Mouse (Mus musculus) mouse embryonic stem cell (cell line): Measurements from ENCODE around the gene Gm10260.

ENCODE experiments used
- in situ Hi-C, 2 experiments: fragments of 300-500 bp; cut with MboI; formaldehyde crosslinking; loops; 1 replicate in 1 of 2; 3 replicates in 1 of 2; pipeline ENCODE4 v1.14.3; 2019 to 2020; ENCODE audit warnings: low sequenced_read_pairs in 2 of 2, low pct_unique_long_range_greater_than_20kb in 1 of 2, mixed read lengths in 1 of 2; ENCODE audit not compliant: unreplicated experiment in 1 of 2

The Gm10260 gene

DNA sequence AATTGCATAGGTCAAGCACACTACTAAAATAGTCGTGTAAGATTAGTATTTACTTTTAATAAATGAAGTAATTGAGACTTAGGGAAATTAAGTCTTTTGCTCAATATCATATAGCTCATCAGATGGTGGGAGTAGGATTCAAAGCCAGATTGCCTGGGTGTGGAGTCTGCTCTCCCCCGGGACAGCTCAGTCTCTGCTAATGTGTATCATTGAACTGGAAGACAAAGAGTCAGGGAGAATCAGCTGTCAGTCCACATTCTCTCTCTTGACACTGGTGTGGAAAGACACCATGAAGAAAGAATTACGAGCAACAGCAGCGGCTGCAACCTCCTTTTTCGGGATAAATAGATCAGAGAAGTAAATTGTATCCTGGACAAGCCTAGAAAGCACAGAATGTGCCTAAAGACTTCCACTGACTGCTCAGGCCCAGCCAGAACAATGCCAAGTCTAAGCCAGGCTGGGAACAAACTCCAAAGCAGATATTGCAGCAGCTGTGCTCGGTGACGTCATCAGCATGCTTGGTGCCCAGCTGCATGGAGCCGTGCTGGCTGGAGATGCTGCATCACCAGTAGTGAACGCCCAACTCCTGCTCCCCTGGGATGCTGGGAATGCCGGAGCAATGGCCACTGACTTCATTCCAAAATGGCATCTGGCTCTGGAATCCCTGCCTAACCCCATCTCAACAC, 14.5 kb upstream of the Gm10260 start:
- in situ Hi-C loops = no loop called here

DNA sequence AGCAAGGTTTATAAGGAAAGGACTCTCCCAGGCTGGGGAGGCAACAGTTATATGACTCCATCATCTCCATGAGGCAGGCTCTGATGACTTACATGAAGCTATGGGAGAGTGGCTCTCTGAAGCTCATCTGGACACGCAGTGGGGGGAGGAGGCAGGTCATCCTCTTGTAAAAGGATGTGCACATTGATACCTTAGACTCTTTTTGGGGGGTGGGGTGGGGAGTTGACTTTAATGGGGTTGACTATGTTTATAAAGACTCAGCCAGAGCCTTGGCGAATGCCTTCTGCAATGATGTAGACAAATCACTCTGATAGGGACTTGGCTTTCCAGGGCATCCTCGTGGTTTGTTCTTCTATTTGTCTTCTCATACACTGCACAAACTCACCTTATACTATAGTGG, 8.8 kb upstream of the Gm10260 start:
- in situ Hi-C loops = no loop called here

DNA sequence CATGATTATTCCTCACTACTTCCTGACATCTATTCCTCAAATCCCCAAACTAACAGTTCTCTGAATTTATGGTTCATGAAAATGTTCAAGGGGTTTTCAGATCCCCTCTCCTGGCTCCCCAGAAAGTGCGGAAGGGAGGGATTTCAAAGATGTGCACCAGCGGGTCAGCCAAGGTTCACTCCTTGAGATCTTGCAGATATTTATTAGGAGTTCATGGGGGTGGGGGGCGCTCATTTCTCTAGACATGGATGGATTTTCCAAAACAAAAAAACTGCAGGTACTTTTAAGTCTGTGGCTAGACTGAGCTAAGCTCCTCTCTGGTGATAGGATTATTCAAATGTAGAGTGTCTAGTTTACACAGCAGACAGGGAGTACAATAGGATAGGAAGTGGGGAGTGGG, 8.4 kb upstream of the Gm10260 start:
- in situ Hi-C loops = no loop called here

DNA sequence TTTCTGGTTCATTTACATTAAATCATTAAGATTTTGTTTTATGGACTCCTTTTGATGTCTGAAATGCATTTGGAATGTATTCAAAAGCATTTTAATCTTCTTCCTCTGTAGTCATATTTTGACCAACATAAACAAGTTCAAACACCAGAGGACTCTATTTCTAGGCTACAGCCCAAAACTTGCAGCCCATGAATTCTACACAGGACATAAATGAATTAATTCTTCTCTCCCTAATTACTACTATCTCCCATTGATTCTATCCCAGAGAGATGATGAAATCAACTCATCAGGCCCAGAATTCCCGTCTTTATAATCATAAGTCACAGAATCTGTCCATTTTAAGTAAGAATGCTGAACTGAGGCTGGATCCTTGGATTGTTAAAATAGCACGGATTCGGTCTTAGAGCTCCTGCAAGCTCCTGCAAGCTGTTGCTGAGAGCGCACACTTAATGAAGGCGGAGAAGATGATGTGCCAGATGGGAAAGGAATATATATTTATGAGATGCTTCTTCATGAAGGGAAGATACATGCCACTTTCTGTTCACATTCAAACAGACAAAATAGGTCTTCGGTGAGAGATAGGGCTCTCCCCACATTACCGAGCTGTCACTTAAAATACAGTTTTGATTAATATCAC, 7.7 kb upstream of the Gm10260 start:
- in situ Hi-C loops = no loop called here

DNA sequence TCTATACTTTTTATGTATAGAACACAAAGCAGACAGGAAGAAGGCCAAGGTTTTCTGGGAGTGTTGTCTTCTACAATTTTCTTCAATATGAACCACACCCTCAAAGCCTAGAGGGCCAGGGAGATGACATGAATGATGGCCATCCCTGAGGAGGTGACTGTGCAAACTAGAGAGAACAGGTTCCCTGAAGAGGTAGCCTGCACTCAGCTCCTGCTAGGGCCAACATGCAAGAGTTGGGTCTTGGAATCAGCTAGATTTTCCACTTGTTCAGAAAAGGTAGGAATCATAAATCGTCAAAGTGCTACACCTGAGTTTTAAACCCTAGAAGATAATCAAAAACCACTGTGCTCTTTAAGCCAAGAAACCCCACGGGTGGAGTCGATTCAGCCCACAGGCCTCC, 6.2 kb upstream of the Gm10260 start:
- in situ Hi-C loops = no loop called here

DNA sequence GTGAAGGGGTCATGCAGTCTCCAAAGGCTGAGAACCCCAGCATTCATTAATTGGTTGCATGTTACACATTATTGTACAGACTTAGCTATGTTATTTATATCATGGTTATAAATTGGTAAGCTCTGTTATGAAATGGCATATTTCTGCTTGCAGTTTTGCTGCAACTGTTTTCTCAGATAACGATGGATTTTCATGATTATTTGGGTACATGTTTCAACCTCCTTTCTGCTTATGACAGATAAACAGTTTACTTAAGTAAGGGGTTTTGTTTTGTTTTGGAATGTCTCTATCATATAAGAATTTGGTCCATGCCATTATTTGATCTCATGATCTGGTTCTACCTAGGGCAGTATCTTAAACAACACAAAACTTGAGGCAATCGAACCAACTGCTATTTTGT, 5.5 kb upstream of the Gm10260 start:
- in situ Hi-C loops = no loop called here

DNA sequence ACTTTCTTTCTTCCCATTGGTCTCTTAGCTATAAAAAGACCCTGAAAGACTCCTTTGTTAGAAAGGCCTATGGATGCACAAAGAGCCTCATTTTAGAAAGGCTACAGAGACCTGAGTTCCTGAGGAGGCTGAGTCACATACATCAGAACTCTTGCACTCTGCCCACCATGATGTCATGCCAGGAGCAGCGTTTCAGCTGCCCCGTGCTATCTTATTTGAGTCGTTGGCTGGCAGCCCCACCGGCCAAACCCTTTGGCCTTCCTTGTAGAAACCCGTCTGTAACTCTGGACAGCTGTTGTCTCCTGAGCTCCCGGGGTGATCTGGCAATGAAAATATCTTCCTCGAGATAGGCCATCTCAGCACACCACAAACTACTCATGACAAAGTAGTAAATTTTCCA, 3.6 kb upstream of the Gm10260 start:
- in situ Hi-C loops = no loop called here

DNA sequence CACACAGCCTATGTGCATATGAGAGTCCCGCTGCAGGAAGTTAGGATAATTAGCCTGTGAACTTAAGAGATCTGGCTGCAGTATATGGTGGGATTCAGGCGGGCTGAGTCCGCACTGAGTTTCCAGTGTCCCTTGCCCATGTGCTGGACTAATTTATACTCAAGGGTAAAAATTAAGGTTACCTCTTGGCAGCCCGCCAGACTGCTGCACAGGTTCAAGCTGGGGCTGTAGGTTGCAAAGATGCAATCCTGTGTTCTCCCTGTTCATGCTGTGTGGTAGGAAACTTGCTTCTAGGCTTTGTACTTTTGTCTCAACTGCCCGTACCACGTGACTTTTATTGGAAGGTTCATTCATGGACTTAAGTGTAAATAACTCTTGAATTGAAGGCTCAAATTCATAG, 3.0 kb upstream of the Gm10260 start:
- in situ Hi-C loops = no loop called here

DNA sequence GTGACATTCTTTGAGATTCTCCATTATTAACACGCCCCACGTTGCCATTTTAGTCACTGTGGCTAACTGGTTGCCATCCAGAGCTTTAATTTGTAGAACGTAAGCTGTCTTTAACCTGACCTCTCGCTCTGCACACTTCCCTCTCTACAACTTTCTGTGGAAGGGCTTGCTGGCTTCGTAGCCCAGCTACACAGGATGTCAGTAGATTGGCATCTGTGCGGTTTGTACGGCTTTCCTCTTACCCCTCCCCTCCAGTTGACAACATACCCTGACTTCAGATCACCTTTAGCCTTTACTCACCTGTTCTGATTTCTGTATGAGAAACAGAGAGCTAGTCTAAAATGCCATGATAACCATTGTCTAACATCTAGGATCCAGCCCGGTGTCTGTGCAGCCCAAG, 1.7 kb upstream of the Gm10260 start:
- in situ Hi-C loops = no loop called here

DNA sequence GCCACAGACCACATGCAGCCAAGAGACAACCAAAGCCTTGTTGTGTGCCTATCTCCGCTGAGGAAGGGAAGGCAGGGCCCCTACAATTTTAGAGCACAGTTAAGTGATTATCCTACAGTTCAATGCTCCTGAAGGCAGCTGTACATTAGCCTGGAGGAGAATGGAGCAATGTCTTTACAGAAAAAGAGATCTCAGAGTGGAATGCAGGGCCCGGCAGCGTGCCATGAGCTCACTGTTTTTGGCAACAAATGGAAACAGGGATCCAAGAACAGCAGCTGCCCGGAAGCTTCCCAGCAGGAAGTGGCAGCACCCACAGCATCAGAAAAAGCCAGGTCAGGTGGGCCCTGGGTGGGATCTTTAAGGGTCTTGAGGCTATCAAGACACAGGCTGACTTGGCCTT, 3.4 kb downstream of the Gm10260 start:
- in situ Hi-C loops = no loop called here

DNA sequence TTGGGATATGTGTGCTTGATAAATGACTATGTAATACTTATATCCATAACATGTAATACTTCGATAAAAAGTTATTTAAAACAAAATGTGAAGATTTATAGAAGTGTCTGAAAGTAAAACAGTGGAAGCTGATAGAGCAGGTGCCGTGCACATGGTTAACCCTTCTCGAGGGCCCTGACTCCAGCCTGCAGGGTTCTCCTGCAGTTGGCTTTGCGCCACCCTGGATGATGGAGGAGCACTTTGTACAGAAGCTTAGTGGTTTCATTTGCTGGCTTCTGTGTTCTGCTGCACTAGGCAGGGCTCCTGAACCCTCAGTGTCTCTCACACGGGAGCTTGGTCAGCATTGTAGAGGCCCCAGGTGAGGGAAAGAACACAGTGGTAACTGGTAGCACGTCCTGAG, 4.3 kb downstream of the Gm10260 start:
- in situ Hi-C loops = no loop called here

DNA sequence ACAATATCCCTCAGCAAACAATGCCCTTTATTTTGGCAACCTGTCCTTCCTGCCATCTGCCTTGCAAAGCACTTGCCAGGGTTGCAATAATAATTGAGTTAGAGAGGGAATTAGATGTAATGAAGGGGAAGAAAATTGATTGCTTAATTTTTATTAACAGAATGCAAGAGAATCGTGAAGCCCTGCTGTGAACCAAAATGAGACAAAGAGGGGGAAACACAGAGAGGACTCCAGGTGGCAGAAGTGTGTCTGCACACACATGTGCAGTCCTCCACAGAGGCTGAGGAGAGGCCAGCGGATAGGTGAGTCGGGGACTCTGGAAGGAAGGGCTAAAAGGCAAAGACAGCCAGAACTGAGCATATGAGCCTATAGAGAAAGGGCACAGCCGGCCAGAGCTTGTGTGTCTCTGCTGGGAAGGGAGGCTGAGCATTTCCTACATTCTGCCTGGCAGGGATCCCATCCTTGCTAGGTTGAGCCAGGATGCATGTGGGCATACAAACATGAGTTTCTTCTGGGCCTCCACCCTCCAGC, 9.5 kb downstream of the Gm10260 start:
- in situ Hi-C loops = no loop called here

DNA sequence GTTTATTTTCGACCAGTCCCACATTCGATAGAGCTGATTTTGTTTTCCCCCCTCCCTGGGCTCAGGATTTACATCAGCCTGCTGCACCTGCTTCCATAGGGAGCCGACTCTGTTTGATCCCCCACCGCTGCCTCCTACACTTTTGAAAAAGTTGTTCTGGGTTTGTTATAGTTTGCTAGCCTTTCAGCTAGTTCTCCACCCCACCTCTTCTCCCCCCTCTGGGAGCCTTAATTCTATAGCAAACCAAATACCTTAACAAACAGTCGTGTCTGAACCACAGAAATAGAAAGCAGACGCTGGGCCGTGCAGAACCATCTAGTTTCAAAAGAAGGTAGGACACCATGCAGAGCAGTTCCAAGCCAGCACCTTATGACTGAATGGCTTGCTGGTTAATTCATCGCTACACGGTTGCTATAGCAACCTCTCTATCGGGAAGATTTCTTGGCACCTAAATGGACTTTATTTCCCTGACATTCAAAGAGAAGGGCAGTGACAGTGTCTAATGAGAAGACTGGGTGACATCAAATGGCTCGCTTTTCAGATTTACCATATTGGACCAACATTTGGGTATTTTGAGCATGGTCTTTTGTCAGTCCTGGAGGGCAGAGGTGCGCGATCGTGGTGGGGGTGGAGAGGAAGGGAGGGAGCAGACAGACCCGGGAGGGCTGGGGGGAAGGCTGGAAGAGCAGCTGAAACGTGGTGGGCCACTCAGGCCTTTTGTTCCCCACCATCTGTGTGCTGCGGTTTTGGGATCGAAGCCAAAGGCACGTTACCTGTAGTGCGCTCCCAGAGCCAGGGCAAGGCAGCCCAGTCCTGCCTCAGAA, 13.2 kb downstream of the Gm10260 start:
- in situ Hi-C loops = no loop called here

DNA sequence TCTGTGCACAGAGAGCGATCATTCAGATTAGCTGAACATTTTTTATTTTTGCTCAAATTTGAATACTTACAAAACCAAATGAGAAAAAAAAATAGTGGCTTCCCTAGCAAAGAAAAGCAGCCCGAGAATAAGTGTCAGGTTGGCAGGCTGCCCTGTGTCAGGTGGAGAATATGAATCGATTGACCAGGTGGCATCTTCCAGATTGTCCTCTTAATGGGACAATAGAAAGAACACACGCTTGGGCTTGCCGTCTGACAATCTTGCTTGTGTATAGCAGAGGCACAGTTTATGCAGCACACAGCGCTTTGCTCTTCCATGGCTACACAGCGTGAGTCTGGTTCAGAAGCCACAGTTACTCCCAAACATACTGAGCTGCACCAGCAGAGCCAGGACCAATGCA, 15.8 kb downstream of the Gm10260 start:
- in situ Hi-C loops = no loop called here

DNA sequence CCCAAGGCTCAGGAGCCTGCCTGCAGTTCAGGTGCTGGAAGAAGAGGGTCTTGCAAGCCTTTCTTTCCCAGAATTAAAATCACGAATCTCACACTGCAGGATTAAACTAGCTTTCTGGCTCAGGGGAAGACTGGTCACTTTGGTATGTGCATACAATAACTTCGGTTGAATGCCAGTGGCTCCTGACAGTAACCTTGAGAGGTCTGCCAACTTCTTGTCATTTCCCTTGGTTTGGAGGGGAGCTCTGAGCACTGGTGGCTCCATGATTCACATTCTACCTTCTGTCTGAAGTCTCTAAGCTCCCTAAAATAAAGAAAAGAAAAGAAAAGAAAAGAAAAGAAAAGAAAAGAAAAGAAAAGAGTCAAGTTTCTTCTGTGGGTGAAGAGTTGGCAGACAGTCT, 16.4 kb downstream of the Gm10260 start:
- in situ Hi-C loops = no loop called here

DNA sequence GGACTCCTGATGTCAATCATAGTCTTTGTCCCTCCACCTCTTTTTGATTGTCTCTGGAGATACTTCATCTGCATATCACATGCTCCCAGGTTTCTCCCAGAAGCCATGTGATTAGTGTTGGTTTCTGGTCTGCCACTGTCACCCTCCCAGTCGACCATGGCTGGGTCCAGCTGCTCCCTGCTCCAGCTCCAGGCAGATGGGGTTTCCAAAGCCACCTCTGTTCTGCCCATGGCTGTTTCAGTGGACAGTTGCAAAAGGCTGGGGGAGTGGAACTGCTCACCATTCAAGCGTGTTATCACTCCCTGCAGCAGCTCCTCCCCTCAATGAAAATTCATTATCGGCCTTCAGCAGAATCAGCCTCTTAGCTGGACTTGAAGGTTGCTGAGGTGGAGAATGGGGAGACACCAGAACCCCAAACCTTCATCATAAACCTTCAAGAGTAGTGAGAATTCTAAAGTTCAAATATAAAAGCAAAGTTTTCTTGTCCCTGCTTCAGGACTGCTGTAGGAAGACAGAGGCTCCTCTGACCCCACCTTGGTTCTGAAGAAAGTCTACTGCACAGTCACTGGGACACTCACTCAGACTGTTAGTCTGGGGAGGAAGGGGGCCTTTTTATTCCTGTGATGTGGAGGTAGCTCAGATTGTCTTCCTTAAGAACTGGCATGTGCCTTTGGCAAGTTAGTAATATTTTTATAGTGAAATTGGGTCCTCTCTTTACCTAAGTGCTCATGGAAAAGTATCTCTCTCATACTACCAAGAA, 17.0 kb downstream of the Gm10260 start:
- in situ Hi-C loops = no loop called here

DNA sequence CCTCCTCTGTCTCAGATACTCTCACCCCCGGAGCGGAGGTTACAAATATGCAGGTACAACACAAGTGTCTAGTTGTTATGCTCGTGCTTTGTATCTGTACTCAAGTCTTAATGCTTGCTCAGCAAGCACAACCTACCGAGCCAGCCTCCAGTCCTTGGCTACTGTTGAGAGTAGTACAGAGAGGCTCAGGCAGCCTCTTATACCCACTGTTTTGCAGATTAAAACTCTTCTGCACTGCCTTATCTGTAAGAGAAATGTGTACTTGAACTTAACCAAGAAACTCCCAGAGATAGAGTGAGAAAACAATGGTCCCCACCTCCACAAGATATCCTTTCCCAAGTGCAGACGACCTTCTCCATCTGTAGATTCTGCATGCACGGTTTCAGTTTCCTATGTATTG, 24.5 kb downstream of the Gm10260 start:
- in situ Hi-C loops = no loop called here

DNA sequence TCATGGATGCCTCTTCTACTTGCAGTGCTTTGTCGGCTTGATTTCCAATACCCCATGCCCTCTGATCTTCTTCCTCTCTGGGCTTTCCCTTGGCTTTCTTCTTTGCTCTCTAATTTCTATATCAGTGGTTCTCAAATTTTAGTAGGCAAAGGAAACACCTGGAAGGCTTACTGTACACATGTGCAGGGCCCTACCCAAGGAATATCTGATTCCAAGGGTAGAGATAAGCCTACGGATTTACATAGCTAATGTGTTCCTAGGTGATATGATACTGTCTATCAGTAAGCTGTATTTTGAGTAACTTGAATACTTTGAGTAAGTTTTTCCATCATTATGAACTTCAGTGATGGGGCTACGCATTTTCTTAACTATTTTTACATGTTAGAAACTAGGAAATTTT, 25.7 kb downstream of the Gm10260 start:
- in situ Hi-C loops = no loop called here
